Mouse (Mus musculus) spleen, adult 2 months (tissue): Measurements from ENCODE around the gene Ces2f.

Source experiments
- CTCF ChIP-seq: fragments of 200-500 bp; IDR thresholded peaks from 2 replicates; pipeline ENCODE4 v1.5.1; 2011; ENCODE audit warnings: mild to moderate bottlenecking, inconsistent platforms; ENCODE audit not compliant: insufficient read depth, insufficient read length, insufficient replicate concordance; ENCODE audit errors: extremely low read depth
- POLR2A ChIP-seq: fragments of 200-500 bp; IDR thresholded peaks from 2 replicates; pipeline ENCODE4 v1.6.1; 2011; ENCODE audit warnings: low read depth, low read length, inconsistent platforms

DNA sequence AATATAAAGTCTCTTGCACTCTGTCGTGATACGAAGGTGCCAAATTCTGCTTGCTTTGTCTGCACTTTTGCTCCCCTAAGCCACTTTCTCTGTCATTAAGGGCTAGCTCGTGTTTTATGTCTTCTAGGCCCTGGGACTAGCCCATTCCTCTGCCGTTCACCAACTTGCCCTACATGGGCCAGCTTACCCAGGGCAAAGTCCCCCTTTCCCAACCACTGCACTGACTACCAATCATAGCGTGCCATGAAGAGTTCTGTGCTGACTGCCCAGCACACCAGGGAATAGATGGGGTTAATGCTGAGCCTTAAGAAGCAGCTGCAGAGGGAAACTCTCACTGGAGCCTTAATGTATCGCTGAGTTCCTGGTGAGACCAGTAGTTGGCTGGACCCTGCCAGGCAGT is 51.0 kb downstream of the Ces2f start:
- TF ChIP-seq CTCF (no peak), POLR2A (no peak)
